Mouse (Mus musculus) A20 (cell line): ENCODE results near the gene Nr2f6.

ENCODE experiments used
- DNase-seq: peaks from one replicate; pipeline ENCODE4 v3.0.0-alpha.2; 2011; ENCODE audit warnings: low read depth, low spot score

The Nr2f6 gene

DNA sequence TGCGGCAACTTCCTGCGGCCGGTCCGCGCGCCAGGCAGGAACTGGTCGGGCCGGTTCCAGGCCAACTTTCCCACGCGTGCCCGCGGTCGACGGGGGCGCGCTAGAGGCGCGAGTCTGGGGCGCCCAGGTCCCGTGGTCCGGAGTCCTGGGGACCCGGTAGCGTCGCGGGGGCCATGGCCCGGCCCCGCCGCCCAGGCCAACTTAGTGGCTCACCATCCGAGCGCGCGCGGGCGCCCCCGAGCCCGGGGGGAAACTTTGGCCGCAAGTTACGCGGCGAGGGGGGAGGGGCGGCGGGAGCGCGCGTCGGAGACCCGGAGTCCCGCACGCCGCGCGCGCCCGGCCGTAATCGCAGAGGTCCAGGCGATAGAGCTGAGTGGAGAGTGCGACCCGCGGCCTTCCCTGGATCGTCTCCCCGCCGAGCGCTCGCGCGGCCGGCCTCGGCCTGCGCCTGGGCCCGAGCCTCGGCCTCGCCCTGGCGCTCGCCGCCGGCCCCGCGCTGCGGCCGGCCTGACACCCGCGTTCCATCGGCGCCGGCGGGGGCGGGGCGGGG, at the start of gene Nr2f6:
Gene Nr2f6, minus strand, starts transcription at position 540 of the 550 bp plus-strand sequence.
- DNase-seq, result peak; percentile 85

DNA sequence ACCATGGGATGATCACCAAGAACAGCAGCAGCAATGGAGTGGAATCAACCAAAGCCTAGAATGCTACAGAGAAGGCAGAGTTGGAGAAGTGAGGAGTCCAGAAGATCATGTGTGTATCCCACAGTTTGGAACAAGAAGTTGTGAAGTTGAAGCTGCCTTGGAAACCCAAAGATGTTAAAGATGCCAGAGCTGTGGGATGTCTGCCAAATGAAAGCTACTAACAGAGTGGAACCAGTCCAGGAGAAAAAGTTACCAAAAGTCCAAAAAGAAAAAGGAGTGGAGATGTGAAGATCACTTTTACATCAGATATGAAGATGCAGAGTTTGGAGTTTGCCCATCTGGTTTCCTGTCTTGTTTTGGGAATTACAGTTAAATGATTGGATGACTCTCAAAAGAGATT, 40.4 kb upstream of the Nr2f6 start:
- no peak for DNase-seq

DNA sequence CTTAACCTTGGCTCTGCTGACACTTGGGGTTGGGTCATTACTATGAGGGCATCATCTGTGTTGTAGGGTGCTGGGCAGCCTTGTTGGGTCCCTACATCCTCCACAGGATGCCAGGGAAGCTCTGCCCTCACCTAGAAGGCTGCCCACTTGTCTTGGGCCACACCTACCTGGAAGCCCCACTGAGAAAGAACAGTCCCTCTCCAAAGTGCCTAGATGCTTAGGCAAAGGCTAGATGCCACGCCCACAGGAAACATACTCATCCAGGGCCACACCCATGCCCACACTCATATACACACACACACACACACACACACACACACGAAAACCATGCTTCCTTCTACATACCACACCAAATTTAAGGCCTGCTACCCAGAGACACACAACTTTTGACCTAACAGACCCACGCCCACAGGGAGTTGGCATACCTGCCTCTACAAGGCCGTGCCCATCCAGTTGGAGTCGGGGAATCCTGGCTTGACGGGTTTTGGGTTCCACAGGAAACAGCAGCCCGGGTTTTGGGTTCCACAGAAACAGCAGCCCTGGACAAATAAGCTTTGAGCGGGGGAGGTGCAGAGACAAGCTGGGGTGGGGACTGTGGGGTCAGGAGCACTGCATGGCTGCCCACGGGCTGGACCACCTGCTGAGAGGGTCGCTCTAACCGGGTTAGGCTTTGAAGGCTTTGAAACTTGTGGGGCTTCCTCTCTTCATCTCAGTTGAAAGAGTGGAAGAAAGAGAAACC, 29.9 kb upstream of the Nr2f6 start:
- no peak for DNase-seq

DNA sequence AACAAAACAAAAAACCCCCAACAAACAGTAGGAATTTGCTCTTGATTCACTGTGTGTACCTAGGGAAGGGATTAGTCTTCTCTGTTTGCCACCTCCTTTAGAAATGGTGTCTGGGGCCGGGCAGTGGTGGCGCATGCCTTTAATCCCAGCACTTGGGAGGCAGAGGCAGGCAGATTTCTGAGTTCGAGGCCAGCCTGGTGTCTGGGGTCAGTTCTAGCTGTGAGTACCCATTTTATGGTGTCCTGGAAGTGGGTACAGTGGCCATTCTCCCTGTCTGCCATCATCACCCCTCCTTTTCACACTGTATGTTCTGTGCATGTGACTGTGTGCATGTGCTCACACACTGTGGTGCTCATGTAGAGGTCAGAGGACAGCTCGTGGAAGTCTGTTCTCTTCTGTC, 26.5 kb upstream of the Nr2f6 start:
- no peak for DNase-seq

DNA sequence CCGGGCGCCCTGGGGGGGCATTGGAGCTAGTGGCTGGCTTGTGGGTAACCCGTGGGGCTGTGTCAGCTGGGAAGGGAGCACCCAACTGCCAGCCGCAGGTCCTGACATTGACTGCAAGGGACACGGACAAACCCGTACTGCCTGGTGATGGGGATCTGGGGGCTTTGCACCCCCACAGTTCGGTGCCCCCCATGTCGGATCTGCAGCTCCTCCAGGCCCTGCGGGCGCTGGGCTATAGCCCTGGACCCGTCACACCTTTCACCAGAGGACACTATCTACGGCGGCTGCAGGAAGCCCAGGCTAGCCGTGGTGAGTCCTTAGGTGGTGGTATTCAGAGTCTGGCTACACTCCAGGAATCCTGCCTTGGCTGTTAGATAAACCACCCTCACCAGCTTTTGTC, 25.7 kb upstream of the Nr2f6 start:
- DNase-seq, result no peak

DNA sequence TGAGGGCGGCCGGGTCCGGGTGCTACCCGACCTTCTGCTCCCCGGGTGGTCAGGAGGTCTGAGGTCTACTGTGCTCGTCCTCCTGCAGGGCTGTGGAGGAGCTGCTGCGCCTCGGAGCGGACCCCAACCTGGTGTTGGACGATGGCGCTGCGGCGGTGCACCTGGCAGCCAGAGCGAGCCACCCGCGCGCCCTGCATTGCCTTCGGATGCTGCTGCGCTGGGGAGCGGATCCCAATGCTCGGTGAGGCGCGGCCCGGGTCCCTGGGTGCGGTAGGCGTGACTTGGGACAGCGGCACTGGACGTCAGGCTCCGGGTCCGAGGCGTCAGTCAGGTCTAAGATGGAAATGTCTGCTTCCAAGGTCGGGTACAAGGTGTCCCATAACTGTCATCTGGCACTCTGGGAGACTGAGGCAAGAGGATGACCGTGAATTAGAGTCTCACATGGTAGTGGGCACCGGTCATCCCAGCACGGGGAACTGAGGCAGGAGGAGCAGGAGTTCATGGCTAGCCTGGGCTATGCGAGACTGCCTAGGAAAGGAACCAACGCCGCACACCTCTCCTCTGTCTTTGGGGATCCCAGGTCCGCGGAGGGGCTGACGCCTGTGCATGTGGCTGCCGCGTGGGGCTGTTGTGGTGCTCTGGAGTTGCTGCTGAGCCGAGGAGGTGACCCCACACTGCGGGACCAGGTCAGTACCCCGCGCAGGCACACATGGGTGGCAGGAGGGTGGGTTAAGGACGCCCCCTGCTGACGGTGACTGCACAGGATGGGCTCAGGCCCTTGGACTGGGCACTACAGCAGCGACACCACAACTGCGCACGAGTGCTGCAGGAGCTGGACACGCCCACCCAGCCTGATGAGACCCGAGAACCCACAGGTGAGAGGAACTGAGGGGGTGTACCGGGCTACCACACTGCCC, 24.6 kb upstream of the Nr2f6 start:
- peak; percentile 92 for DNase-seq

DNA sequence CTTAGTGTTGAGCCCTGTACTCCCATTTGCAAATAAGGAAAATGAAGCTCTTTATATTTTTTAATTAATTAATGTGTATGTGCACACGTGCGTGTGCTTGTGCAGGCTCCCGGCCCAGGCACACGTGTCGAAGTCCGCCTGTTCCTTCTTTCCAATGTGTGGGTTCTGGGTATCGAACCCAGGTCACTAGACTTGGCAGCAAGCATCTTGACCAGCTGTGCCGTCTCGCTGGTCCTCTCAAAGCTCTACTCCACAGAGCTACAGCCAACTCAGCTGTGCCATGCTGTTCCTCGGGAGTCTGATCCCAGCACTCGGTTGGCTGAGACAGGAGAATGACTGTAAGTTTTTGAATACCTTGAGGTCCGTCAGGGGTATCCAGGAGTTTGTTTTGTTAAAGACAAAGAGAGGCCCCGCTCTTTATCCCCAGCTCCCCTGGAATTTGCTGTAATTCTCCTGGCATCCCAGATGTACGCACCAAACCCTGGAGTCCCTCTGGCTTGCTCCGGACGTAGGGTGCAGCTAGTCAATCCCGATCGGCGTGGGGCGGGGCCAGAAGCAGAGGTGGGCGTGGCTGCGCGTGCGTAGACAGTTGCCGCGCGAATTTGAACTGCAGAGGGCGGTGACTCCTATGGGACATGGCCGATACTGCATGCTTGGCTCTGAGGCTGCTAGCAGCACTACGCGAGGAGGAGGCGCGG, 23.8 kb upstream of the Nr2f6 start, which contains the start of gene Ankle1:
Gene Ankle1, plus strand, starts transcription at position 610 of the 698 bp plus-strand sequence.
- peak; percentile 96 for DNase-seq

DNA sequence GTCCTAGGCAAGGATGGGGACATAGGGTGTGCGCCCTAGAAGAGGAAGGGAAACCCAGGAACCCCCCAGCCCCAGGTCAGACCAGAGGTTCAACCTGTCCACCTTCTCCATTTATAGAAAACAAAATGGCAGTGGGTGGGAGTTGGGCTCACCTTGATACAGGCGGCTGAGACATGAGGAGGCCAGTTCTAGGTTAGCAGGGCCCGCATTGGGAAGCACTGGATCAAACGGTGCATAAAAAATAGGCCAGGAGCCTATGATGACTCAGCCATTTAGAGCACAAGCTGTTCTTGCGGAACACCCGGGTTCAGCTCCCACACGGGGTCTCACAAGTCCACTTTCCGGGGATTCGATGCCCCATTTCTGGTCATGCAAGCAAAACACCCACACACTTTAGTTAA, 23.2 kb upstream of the Nr2f6 start:
- DNase-seq, result peak; percentile 66

DNA sequence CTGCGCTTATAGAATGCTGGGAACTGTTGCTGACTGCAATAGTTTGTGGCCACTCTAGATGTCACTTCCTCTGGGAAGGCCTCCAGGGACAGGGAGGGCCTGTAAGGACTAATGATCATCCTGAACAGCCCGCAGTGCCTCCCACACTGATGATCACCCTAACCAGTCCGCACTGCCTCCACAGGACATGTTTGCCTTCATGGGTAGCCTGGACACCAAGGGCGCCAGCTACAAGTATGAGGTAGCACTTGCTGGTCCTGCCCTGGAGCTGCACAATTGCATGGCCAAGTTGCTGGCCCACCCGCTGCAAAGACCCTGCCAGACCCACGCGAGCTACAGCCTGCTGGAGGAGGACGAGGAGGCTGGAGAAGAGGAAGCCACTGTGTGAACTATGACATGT, 22.3 kb upstream of the Nr2f6 start:
- no peak for DNase-seq

DNA sequence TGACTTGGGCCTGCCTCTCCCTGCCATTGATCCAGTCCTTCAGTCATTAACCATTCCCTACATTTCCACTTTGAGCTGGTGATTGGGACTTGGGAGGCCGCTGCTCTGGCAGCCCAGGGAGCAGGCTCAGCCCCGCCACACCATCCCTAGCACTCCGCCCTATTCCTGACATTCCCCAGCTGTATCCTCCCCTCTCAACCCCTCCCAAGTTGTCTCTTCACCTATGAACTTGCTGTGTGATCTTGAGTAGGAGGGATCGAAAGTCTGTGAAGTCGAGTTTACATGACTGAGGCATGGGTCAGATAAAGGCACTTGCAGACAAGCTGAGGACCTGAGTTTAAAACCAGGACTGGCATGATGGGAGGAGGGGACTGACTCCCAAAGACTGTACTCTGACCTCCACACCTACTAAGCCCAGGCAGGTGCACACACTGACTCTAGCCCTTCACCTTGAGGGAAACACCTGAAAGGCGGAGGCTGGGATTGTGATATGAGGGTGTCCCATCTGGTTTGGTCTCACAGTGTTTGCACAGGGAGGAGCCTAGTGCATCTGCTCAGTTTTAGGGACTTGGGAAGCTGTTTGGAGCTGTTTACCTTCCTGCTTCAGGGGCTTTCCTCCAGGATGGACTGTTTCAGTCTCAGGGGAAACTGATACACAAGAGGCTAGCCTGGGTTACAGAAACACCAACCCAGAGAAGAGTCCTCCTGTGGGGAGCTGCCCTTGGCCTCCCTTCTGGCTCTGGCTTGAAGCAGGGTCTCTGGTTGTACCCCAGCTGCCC, 21.5 kb upstream of the Nr2f6 start:
- no peak for DNase-seq

DNA sequence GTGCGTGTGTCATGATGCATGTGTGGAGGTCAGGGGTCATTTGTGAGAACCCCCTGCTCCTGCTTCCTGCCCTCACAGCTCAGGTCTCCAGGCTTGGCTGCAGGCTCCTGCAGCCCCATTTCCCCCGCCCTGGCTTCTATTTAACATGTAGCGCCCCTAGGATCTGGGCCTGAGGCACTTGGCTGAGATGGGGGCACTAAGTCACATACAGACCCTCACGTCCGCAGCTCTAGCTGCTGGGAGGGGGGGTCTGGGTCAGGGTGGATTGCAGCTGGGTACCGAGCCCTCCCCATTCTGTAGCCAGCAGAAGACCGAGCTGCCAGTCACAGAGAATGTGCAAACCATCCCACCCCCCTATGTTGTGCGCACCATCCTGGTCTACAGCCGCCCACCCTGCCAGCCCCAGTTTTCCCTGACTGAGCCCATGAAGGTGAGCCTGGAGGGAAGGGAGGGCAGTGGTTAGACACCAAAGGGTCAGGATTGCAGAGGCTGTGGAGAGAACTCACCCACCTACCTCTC, 20.7 kb upstream of the Nr2f6 start:
- no peak for DNase-seq

DNA sequence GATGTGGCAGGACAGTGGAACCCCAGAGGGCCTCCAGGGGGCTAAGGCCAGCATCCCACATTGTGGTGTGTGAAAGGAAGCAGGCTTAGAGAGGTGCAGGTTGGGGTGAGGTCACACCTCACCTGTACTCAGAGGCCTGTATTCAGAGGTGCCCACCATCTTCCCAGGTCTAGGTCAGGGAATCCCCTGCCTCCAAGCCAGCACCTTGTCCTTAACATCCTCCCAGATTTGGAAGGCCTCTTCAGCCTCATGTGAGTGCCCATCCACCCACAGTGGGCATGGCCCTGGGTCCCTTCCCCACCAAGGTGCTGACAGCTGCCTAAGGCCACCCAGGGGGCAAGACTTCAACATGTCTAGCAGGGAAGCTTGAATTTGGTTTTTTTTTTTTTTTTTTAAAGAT, 19.7 kb upstream of the Nr2f6 start:
- no peak for DNase-seq

DNA sequence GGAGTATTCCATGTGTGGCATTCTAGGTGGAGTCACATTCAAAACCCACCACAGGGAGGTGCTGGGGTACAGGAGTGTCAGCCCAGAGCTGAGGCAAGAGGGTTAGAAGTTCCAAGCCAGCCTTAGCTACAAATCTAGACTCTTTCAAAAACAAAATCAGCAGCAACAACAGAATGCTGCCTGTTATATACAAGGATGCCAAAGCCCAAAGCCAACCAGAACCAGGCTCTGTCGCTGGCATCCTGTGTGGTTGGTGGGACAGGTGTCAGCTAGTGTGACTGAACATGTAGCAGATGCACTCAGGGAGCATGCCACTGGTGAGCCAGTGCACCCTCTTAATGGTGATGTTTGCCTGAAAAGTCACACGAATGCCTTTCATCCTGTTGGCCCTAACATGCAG, 19.1 kb upstream of the Nr2f6 start:
- DNase-seq, result no peak

DNA sequence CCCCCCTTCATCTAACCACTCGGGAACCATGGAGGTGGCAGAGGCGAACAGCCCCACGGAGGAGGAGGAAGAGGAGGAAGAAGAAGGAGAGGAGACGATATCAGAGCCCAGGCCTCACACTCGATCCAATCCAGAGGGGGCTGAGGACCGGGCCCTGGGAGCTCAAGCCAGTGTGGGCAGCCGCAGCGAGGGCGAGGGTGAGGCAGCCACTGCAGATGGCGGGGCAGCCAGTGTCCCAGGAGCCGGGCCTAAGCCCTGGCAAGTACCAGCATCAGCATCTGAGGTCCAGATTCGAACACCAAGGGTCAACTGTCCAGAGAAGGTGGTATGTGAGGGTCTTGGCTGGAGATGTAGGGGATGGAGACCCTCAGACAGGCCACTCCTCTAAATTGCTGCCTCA, 15.9 kb upstream of the Nr2f6 start:
- DNase-seq, result no peak

DNA sequence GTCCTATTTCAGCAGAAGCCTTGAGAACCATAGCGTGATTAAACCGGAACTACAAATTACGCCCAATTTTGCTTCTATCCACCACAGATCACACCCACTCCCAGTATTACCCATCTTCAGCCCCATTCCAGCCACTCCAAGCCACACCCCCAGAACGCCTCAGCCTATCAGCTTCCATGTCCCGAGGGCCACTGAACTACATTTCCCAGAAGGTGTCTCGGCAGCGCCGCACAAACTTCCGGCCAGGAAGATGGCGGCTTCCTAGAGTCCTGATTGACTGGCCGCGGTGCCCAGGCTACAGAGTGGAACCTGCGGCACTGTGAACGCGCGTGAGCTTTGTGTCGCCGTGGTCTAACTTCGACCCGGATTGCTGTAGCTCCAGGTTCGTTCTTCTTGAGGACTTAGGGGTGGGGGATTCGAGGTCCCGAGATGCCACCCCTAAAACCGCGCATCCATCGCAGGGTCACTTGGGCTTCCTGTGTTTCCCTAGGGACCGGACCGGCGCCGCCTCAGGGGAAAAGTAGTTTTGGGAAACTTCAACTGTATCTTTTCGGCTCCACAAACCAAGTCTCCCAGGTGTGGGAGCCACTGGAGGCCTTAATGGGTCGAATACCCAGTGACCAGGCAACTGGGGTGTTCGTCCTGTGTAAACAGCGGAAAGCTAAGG, 15.0 kb upstream of the Nr2f6 start, which contains the start of gene Babam1:
Gene Babam1, plus strand, starts transcription at position 223 of the 667 bp plus-strand sequence.
- DNase-seq, result peak; percentile 98

DNA sequence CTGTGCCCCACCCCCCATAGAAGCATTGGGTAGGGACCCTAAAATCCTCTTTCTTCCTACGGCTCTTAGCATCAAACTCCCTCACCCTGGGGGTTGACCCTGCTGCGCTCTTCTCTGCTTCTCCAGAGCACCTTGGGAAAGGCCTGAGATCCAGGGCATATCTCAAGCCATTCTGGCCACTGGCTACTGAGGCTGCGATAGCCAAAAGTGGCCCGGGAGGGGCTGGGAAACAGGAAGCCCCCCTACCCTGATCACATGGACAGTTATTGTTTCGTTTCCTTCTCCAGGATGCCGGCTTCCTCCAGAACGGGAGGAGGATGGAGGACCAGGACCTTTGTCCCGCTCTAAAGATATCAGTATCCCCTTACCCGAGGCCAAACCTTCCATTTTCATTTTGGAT, 13.9 kb upstream of the Nr2f6 start, which contains the start of gene Ushbp1:
Gene Ushbp1, minus strand, starts transcription at position 174 of the 400 bp plus-strand sequence.
- no peak for DNase-seq

DNA sequence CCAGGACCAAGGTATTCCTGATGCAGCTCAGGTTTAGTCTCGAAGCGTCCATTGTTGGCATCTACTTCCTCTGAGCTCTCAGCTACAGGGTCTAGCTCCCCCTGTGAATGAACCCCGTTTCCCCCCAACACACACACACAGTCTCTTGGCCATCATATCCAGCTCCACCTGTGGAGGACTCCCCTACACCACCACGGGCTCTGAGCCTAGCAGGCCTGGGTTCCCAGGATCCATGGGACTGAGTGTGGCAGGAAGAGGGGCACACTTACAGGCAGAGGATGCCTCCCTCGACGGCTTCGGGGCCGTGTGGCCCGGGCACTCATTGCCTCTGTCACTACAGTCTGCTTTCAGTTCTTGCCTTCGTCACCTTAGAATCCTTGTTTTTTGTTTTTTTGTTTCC, 13.3 kb upstream of the Nr2f6 start:
- no peak for DNase-seq

DNA sequence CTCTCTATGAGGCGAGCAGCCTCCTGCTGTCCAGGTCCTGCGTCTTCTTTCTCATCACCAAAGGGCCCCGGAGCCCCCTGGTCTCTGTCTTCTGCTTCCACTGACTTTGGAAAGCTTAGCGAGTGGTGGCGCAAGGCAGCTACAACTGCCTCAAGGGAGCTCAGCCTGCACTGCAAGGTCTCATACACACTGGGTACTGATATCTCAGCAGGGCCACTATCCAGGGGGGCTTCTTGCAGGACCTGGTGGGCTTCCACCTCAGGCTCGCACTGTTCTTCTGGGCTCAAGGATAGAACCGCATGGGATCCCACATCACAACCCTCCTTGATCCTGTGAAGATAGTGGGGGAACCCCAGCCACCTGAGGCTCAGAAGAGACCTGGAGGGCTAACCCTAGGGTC, 12.7 kb upstream of the Nr2f6 start:
- DNase-seq, result no peak

DNA sequence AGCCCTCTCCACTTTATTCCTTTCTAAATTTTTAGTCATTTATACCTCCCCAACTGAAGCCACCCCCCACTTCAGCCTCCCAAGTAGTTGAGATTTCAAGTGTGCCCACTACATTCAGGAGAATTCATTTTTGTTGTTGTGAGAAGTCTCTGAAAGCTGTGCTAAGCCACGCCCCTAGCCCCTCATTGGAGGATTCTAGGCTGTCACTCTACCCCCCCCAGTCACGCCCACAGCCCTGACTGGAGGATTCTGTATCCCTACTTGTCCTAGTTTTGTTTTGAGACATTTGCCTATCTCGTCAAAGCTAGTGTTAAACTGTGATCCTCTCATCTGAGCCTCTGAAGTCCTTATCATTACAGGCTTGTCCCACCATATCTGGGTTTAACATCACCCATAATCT, 11.1 kb upstream of the Nr2f6 start:
- DNase-seq, result peak; percentile 80

DNA sequence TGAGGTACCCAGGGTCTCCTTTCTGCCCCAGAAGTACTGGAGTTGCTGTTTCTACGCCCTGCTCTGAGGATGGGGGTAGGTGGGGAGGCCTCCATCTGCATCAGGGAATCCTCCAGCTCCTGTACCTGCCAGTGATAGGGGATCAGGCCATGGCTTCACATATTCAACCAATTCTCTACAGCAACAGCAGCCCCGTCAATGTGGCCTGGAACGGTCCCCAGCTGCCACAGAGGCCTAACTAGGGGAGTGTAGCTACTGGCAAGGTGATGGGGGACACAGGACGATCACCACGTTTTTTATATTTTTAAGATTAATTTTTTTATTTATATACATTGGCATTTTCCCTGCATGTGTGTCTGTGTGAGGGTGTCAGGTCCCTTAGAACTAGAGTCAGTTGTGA, 10.6 kb upstream of the Nr2f6 start:
- DNase-seq, result no peak
